In the genomic region with DNA sequence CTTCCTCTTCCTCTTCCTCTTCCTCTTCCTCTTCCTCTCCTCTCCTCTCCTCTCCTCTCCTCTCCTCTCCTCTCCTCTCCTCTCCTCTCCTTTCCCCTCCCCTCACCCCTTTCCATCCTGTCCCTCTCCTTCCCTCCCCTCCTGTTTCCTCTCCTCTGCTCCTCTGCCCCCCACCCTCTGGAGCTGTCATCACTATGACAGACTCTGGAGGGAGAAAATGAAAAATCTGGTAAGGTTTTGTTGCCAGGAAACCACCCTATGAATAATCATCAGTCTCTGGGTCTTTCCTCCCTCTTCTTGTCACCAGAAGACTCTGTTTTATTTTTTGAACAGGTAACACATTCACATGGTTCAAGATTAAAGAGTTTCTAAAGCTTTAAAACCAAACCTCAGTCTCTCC, we compare ENCODE assay signal across 21 mouse cellular contexts. TPM values are rescaled to one million over a fixed set of nuclear protein-coding genes. Genes with fewer than 3 reads are reported as not detected.
DNase-seq lines count a peak whose midpoint lies in the region; ATAC-seq lines count a peak whose summit lies in the region.
"Had no signal": no experiment of that assay in that cellular context is flagged by ENCODE, and none has a peak within 500 bp of the region (broad histone marks: within the 10 kb centered on the region; RNA-seq: fewer than 3 reads in every experiment).

No protein-coding gene starts in this region.

- no peak overlapping the region for H3K4me3 ChIP-seq in hindbrain, embryonic 12.5 days
- no peak overlapping the region for H3K4me3 ChIP-seq in hindbrain, embryonic 11.5 days (ENCODE audit: low read depth, low read length)
- no peak overlapping the region for H3K4me3 ChIP-seq in forebrain, embryonic 16.5 days (replicated peaks; ENCODE audit: low read length)
- H3K4me3 ChIP-seq in liver, embryonic 16.5 days (ENCODE audit: low read depth, low read length): no peak overlapping the region
- H3K4me3 ChIP-seq: embryonic facial prominence, embryonic 10.5 days; layer of hippocampus, adult 2 months; megakaryocyte, embryonic 14.5 days had no signal

- no peak overlapping the region for H3K4me2 ChIP-seq in hindbrain, embryonic 12.5 days (replicated peaks)
- H3K4me2 ChIP-seq in hindbrain, embryonic 11.5 days (replicated peaks; ENCODE audit: low read depth, low read length): no peak overlapping the region
- no peak overlapping the region for H3K4me2 ChIP-seq in forebrain, embryonic 16.5 days (ENCODE audit: low read length)
- H3K4me2 ChIP-seq in liver, embryonic 16.5 days (ENCODE audit: low read depth, low read length): peak overlapping the region; percentile 62

- no peaks in the 10 kb centered on the region for H3K36me3 ChIP-seq in hindbrain, embryonic 12.5 days
- H3K36me3 ChIP-seq in hindbrain, embryonic 11.5 days (ENCODE audit: control insufficient read depth, insufficient read depth, low read length): no peaks in the 10 kb centered on the region
- H3K36me3 ChIP-seq in forebrain, embryonic 16.5 days (ENCODE audit: control insufficient read depth, insufficient read depth): no peaks in the 10 kb centered on the region
- peaks cover 8% of the 10 kb centered on the region for H3K36me3 ChIP-seq in liver, embryonic 16.5 days (ENCODE audit: control insufficient read depth, insufficient read depth)
- H3K36me3 ChIP-seq: embryonic facial prominence, embryonic 10.5 days had no signal

- no peak overlapping the region for H3K9ac ChIP-seq in hindbrain, embryonic 12.5 days
- H3K9ac ChIP-seq in hindbrain, embryonic 11.5 days (ENCODE audit: low read depth, low read length): no peak overlapping the region
- H3K9ac ChIP-seq in forebrain, embryonic 16.5 days (replicated peaks; ENCODE audit: low read depth, low read length): no peak overlapping the region
- peak overlapping the region; percentile 5 for H3K9ac ChIP-seq in liver, embryonic 16.5 days (ENCODE audit: low read depth, low read length)

- H3K9me3 ChIP-seq in hindbrain, embryonic 12.5 days (replicated peaks): no peaks in the 10 kb centered on the region
- H3K9me3 ChIP-seq in hindbrain, embryonic 11.5 days (ENCODE audit: control insufficient read depth, low read length): no peaks in the 10 kb centered on the region
- H3K9me3 ChIP-seq in forebrain, embryonic 16.5 days (ENCODE audit: control insufficient read depth, low read length): no peaks in the 10 kb centered on the region
- peaks cover 7% of the 10 kb centered on the region for H3K9me3 ChIP-seq in liver, embryonic 16.5 days (replicated peaks; ENCODE audit: control insufficient read depth, low read length)
- H3K9me3 ChIP-seq: embryonic facial prominence, embryonic 10.5 days had no signal

- ATAC-seq in hindbrain, embryonic 12.5 days (ENCODE audit: low FRiP score): peak; percentile 46; the same call in 1 of the 2 replicates
- ATAC-seq in hindbrain, embryonic 11.5 days (ENCODE audit: low FRiP score): no peak
- peak; percentile 89 for ATAC-seq in forebrain, embryonic 16.5 days
- ATAC-seq in liver, embryonic 16.5 days (ENCODE audit: low read depth): 0 out of 2 replicates have a peak, but pooled peaks have one; percentile 16

- no peak overlapping the region for H3K27ac ChIP-seq in hindbrain, embryonic 12.5 days
- H3K27ac ChIP-seq in hindbrain, embryonic 11.5 days (ENCODE audit: low read depth, low read length): no peak overlapping the region
- peak overlapping the region; percentile 49; the same call in 1 of the 2 replicates for H3K27ac ChIP-seq in forebrain, embryonic 16.5 days (ENCODE audit: low read length)
- peak overlapping the region; percentile 98 for H3K27ac ChIP-seq in liver, embryonic 16.5 days (ENCODE audit: low read length)
- H3K27ac ChIP-seq: embryonic facial prominence, embryonic 10.5 days; layer of hippocampus, adult 2 months had no signal

- DNase-seq in hindbrain, embryonic 11.5 days (ENCODE audit: low spot score): no peak
- DNase-seq in right cerebral cortex, postnatal 10 days (ENCODE audit: low spot score in 2 of 2): peak; percentile 50 to 56
- no peak for DNase-seq in right cerebral cortex, adult 18-20 months
- DNase-seq in ovary, postnatal 14 days (ENCODE audit: low spot score): no peak
- DNase-seq in cerebellum, adult 11-12 months: no peak
- DNase-seq: adrenal gland, adult 8-10 months; cerebellum, adult 18-20 months; gastrocnemius, postnatal 14 days; heart, adult 18-20 months; heart, postnatal 36 days; kidney, adult 8-10 months; kidney, postnatal 14 days; layer of hippocampus, postnatal 36 days; retina, postnatal 1 day; thymus, postnatal 36 days had no signal

- H3K4me1 ChIP-seq in hindbrain, embryonic 12.5 days: peaks cover 4% of the 10 kb centered on the region; the same call in 1 of the 2 replicates
- H3K4me1 ChIP-seq in hindbrain, embryonic 11.5 days (replicated peaks; ENCODE audit: control insufficient read depth, insufficient read depth, low read length): no peaks in the 10 kb centered on the region
- H3K4me1 ChIP-seq in forebrain, embryonic 16.5 days (replicated peaks; ENCODE audit: control insufficient read depth, insufficient read depth, low read length): peaks cover 10% of the 10 kb centered on the region; the same call in 1 of the 2 replicates
- peaks cover 54% of the 10 kb centered on the region for H3K4me1 ChIP-seq in liver, embryonic 16.5 days (ENCODE audit: control insufficient read depth, low read depth, low read length)

- H3K27me3 ChIP-seq in hindbrain, embryonic 12.5 days: no peaks in the 10 kb centered on the region
- H3K27me3 ChIP-seq in hindbrain, embryonic 11.5 days (ENCODE audit: control insufficient read depth, insufficient read depth, low read length): no peaks in the 10 kb centered on the region
- H3K27me3 ChIP-seq in forebrain, embryonic 16.5 days (replicated peaks; ENCODE audit: control insufficient read depth, insufficient read depth, low read length): no peaks in the 10 kb centered on the region
- H3K27me3 ChIP-seq in liver, embryonic 16.5 days (ENCODE audit: control insufficient read depth, insufficient read depth, low read depth, low read length): no peaks in the 10 kb centered on the region

RNA-seq across cellular contexts. Expression of gene Cd24a, which starts 53.0 kb away (rescaled TPM):
- polyA plus RNA-seq in hindbrain, embryonic 12.5 days (2016; fragmentation: Nextera tagmentation; extraction: Ambion mirVana): 727 and 798 TPM in 2 replicates
- polyA plus RNA-seq in hindbrain, embryonic 11.5 days (2014; fragmentation: Nextera tagmentation; extraction: Ambion mirVana): 783 and 816 TPM in 2 replicates
- polyA plus RNA-seq in forebrain, embryonic 16.5 days (2015; fragmentation: Nextera tagmentation; extraction: Ambion mirVana): 918 and 1,051 TPM in 2 replicates
- polyA plus RNA-seq in liver, embryonic 16.5 days (2015; fragmentation: Nextera tagmentation; extraction: Ambion mirVana): 927 and 938 TPM in 2 replicates

Comparison
In these comparisons a context has a peak if more than half of its experiments do, and no peak if none do; other contexts are left out.
1. DNase-seq: peak in right cerebral cortex, postnatal 10 days (2 of 2); none in hindbrain, embryonic 11.5 days (single experiment), right cerebral cortex, adult 18-20 months (single experiment), ovary, postnatal 14 days (single experiment) and cerebellum, adult 11-12 months (single experiment).
2. H3K27ac ChIP-seq: peak in forebrain, embryonic 16.5 days (single experiment) and liver, embryonic 16.5 days (single experiment); none in hindbrain, embryonic 12.5 days (single experiment) and hindbrain, embryonic 11.5 days (single experiment).